Mouse (Mus musculus) retina, postnatal 1 day (tissue): ENCODE measurements around the gene Olfr948.

Experiments used
- DNase-seq: peaks from one replicate; pipeline ENCODE4 v3.0.0-alpha.2; 2012

Olfr948 gene

DNA sequence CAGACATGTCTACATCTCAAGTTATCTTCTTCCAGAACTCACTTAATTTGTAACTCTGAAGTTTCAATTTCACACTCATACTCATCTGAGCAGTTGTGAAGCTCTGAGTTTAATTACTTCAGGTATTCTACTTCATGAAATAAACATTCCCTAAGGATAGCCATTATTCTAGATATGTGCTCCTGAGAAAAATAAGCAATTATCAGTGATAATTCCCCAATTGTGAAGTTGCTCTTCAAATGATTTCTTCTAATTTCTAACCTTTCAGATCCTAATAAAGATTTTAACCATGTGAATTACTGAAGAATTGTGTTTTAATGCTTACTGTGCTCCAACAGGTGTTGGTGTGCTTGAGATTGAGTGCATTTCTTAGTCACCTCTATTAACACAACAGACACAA lies at the start of gene Olfr948:
Gene Olfr948, minus strand, starts transcription at position 101 of the 400 bp plus-strand sequence.
- no peak for DNase-seq

DNA sequence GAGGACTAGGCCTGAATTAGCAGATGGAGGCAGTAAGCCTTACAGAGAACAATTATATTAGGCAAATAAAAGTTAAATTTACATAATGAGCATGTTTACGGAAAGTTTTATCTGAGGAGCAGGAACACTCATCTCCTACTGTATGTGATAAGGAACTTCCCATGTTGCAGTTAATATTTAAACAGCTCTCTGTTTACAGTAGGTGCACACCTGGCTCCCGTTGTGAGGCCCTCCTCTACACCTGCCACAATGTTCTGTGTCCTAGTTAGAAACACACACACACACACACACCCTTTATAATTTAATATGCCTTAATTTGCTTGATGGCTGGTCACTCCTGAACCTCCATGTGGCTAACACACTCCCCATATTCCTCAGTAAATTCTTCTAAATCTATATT lies 38.7 kb downstream of the Olfr948 start:
- no peak for DNase-seq

DNA sequence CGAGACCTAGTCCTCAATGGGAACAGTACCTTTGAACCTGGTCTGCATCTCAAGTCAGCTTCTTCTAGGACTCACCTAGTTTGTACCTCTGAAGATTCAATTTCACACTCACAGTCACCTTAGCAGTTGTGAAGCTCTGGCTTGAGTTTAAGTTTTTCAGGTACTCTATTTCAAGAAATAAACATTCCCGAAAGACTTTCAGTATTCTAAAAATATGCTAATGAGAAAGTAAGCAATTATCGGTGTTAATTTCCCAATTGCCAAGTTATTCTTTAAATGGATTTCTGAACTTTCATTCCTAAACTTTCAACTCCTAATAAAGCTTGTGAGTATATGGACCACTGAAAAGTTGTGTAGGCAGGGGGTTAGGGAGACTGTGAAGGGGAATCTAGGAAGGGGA lies 49.1 kb downstream of the Olfr948 start, which contains the start of gene Olfr945:
Gene Olfr945, minus strand, starts transcription at position 101 of the 400 bp plus-strand sequence.
- no peak for DNase-seq
